ENCODE assay signal across 9 mouse cellular contexts in the genomic region with DNA sequence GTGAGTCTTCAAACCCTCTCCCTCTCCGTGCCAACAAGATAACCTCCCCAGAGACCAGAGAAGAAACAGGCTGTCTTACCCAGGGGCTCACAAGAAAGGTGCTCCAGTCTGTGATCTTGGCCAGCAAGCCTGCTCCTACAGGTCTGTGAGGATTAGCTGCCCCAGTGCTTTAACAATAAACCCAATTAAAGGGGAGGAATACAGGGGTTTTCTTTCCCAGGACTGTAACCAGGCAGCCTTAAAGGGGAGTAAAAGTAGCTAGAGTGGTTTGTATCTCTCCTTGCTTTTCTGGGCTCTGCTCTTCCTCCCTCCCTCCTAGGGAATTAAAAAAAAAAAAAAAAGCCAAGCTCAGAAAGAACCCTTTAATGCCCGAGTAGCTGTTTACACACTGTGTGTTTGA. TPM values are rescaled to one million over a fixed set of nuclear protein-coding genes. Genes with fewer than 3 reads are reported as not detected.
A peak's percentile ranks its signal among the peaks of the same experiment; 100 is the strongest.
DNase-seq lines count a peak whose midpoint lies in the region; ATAC-seq and TF ChIP-seq lines count a peak whose summit lies in the region.
"Had no signal": no experiment of that assay in that cellular context is flagged by ENCODE, and none has a peak within 500 bp of the region (broad histone marks: within the 10 kb centered on the region; RNA-seq: fewer than 3 reads in every experiment).

A gene (minus strand): TSS at position 203 of the 400 bp plus-strand sequence.

- peaks cover 34% of the 10 kb centered on the region for H3K4me1 ChIP-seq in heart, embryonic 13.5 days
- peaks cover 16% of the 10 kb centered on the region for H3K4me1 ChIP-seq in forebrain, postnatal 0 days (ENCODE audit: insufficient read depth)
- peaks cover 39% of the 10 kb centered on the region for H3K4me1 ChIP-seq in neural tube, embryonic 15.5 days

- intact Hi-C loops in heart, postnatal 36 days (cut with DNase I): no loop called here

- peak within 1 kb of the TSS; percentile 57 for H3K4me3 ChIP-seq in heart, embryonic 13.5 days
- H3K4me3 ChIP-seq in forebrain, postnatal 0 days (ENCODE audit: low read depth, low read length): peak within 1 kb of the TSS; percentile 56
- H3K4me3 ChIP-seq in neural tube, embryonic 15.5 days (replicated peaks): peak within 1 kb of the TSS; percentile 57

- no peak for TF ChIP-seq CTCF in forebrain, postnatal 0 days (IDR thresholded peaks at IDR 0.05; ENCODE audit: low read depth)

- WGBS in heart, embryonic 13.5 days: 2% methylated on average over 2 of the region's 2 CpGs
- 3% methylated on average over 2 of the region's 2 CpGs for WGBS in forebrain, postnatal 0 days
- WGBS in neural tube, embryonic 15.5 days: 6% methylated on average over 2 of the region's 2 CpGs

- no peaks in the 10 kb centered on the region for H3K9me3 ChIP-seq in heart, embryonic 13.5 days
- no peaks in the 10 kb centered on the region for H3K9me3 ChIP-seq in forebrain, postnatal 0 days (ENCODE audit: low read length)
- no peaks in the 10 kb centered on the region for H3K9me3 ChIP-seq in neural tube, embryonic 15.5 days (replicated peaks)

- peak within 1 kb of the TSS; percentile 71 for H3K27ac ChIP-seq in heart, embryonic 13.5 days (replicated peaks)
- peak within 1 kb of the TSS; percentile 37 for H3K27ac ChIP-seq in forebrain, postnatal 0 days (ENCODE audit: low read depth, low read length)
- peak within 1 kb of the TSS; percentile 76 for H3K27ac ChIP-seq in neural tube, embryonic 15.5 days (replicated peaks)

- H3K4me2 ChIP-seq in heart, embryonic 13.5 days: peak within 1 kb of the TSS; percentile 73
- H3K4me2 ChIP-seq in forebrain, postnatal 0 days (ENCODE audit: low read depth): peak within 1 kb of the TSS; percentile 84
- H3K4me2 ChIP-seq in neural tube, embryonic 15.5 days: peak within 1 kb of the TSS; percentile 79

- H3K27me3 ChIP-seq in heart, embryonic 13.5 days (replicated peaks): no peaks in the 10 kb centered on the region
- H3K27me3 ChIP-seq in forebrain, postnatal 0 days (ENCODE audit: insufficient read depth, low read length): no peaks in the 10 kb centered on the region
- H3K27me3 ChIP-seq in neural tube, embryonic 15.5 days (replicated peaks): no peaks in the 10 kb centered on the region

- H3K36me3 ChIP-seq in heart, embryonic 13.5 days: no peaks in the 10 kb centered on the region
- no peaks in the 10 kb centered on the region for H3K36me3 ChIP-seq in forebrain, postnatal 0 days (ENCODE audit: insufficient read depth)
- H3K36me3 ChIP-seq in neural tube, embryonic 15.5 days: no peaks in the 10 kb centered on the region

- H3K9ac ChIP-seq in heart, embryonic 13.5 days: peak within 1 kb of the TSS; percentile 83
- peak within 1 kb of the TSS; percentile 71 for H3K9ac ChIP-seq in forebrain, postnatal 0 days
- peak within 1 kb of the TSS; percentile 64 for H3K9ac ChIP-seq in neural tube, embryonic 15.5 days (replicated peaks)

- ATAC-seq in heart, embryonic 13.5 days (ENCODE audit: extremely low read depth, insufficient number of reproducible peaks, low FRiP score, low TSS enrichment): no peak; the same call in 1 of the 2 replicates
- ATAC-seq in forebrain, postnatal 0 days: peak; percentile 94
- ATAC-seq in neural tube, embryonic 15.5 days (ENCODE audit: low FRiP score): peak; percentile 91

- DNase-seq in heart, postnatal 36 days: no peak
- peak; percentile 30 for DNase-seq in adipocyte (ENCODE audit: low spot score)
- peak; percentile 91 for DNase-seq in forebrain, postnatal 0 days
- DNase-seq in layer of hippocampus, postnatal 25 days (ENCODE audit: extremely low spot score in 1 of 2, low spot score in 1 of 2): no peak
- no peak for DNase-seq in adrenal gland, postnatal 25 days
- no peak for DNase-seq in ovary, adult 18-20 months (ENCODE audit: low spot score)

RNA-seq across cellular contexts. Expression of the gene that starts here (rescaled TPM):
- 7.5 and 8.3 TPM in 2 replicates for polyA plus RNA-seq in heart, embryonic 13.5 days (2015; fragmentation: Nextera tagmentation; extraction: Ambion mirVana)
- 1 to 10 TPM in 1 of 2 experiments, not detected in 1; 1.0 TPM for total RNA-seq in heart, postnatal 36 days (2021)
- 50.3 and 56.1 TPM in 2 replicates for total RNA-seq in forebrain, postnatal 0 days (2014; rRNA removed)
- 37.4 and 46.0 TPM in 2 replicates for polyA plus RNA-seq in forebrain, postnatal 0 days (2015; fragmentation: Nextera tagmentation; extraction: Ambion mirVana)
- 10 to 100 TPM; 26.5 to 27.5 TPM for total RNA-seq in layer of hippocampus, postnatal 25 days (2021)
- 40.8 and 49.5 TPM in 2 replicates for polyA plus RNA-seq in neural tube, embryonic 15.5 days (2015; fragmentation: Nextera tagmentation; extraction: Ambion mirVana)
- 0.12 TPM in 1 of 2 replicates, not detected in the other for total RNA-seq in adrenal gland, postnatal 25 days (2021)
- total RNA-seq: hematopoietic stem cell, adult 5-6 weeks had no signal

Comparison
In these comparisons a context has a peak if more than half of its experiments do, and no peak if none do; other contexts are left out.
1. RNA of the gene that starts here (total RNA-seq): 50.3 to 56.1 TPM in forebrain, postnatal 0 days and 26.5 to 27.5 TPM in layer of hippocampus, postnatal 25 days; 1.0 TPM in heart, postnatal 36 days and 0.12 TPM in adrenal gland, postnatal 25 days; every median in the first group is over 10 times any median in the second.
2. DNase-seq: peak in adipocyte (single experiment) and forebrain, postnatal 0 days (single experiment); none in heart, postnatal 36 days (0 of 2), layer of hippocampus, postnatal 25 days (0 of 2), adrenal gland, postnatal 25 days (single experiment) and ovary, adult 18-20 months (single experiment).
3. Peak in every context shown above with its lines, with median percentiles within 50 percentile points of each other: H3K27ac ChIP-seq, H3K4me2 ChIP-seq, H3K4me3 ChIP-seq and H3K9ac ChIP-seq.